Mouse (Mus musculus): ENCODE results near the gene Hcst. TPM values are rescaled to one million over a fixed set of nuclear protein-coding genes. Genes with fewer than 3 reads are reported as not detected.

The Hcst gene
- polyA plus RNA-seq, 2 experiments, result 1.9 to 3.0 TPM

DNA sequence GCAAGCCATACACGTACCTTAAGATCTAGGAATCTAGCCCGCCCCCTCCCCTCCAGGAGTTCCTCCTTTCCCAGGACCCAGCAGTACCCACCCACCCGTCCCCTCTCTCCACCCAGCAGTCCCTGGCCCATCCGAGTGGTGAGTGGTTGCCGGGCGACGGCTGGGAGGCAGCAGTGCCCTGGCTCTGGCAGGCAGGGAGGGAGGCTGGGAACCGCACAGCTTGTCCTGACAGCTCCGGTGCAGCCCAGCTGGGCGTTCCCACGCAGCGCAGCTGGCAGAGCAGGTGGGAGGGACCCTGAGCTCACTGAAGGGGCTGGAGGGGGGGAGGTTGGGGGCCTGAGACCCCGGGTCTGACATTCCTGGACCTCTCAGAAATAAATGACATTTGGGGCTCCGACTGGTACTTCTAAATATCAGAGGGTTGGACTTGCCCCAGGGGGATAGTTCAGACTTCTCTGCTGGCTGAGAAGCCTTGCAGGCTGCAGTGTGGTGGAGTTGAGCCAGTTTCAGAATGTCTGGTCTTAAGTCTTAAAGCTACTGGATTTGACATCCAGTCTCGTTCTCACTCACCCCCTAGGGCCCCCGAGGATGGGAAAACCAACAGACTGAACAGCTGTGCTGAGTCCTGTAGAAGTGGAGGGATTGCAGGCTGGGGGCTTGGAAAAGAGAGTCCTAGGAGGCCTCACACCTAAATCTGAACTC is 38.1 kb upstream of the Hcst start, which contains the start of the genes Kirrel2 and Nphs1:
Gene Kirrel2 (minus strand): TSS at position 62 of the 702 bp plus-strand sequence.
Gene Nphs1 (plus strand): TSS at position 687 of the 702 bp plus-strand sequence.
- H3K36me3 ChIP-seq (ENCODE audit: control insufficient read depth, insufficient read depth, low read length), result no peaks in the 10 kb centered on the region
- H3K9ac ChIP-seq (ENCODE audit: low read depth, low read length, severe bottlenecking), result no peak within 1 kb of the TSS
- TF ChIP-seq POLR2A (IDR thresholded peaks at IDR 0.05; ENCODE audit: borderline replicate concordance, extremely low read depth, insufficient read depth, insufficient read length), result no peak
- H3K4me3 ChIP-seq (replicated peaks; ENCODE audit: low read length), result peak within 1 kb of the TSS; percentile 1; the same call in 1 of the 2 replicates
- H3K27me3 ChIP-seq (ENCODE audit: control insufficient read depth, insufficient read depth, low read length), result peaks cover 96% of the 10 kb centered on the region
- H3K4me2 ChIP-seq (replicated peaks; ENCODE audit: low read depth, low read length, severe bottlenecking), result peak within 1 kb of the TSS; percentile 21
- peaks cover 6% of the 10 kb centered on the region; the same call in 1 of the 2 replicates for H3K9me3 ChIP-seq (ENCODE audit: control insufficient read depth, low read length)
- DNase-seq (ENCODE audit: low spot score) (peak; percentile 22), ATAC-seq (ENCODE audit: low FRiP score, low read depth) (peak; percentile 60; the same call in 1 of the 2 replicates)
- WGBS, result 1% methylated on average over 16 of the region's 16 CpGs
- 0 out of 2 replicates have a peak, but pooled peaks cover 4% of the 10 kb centered on the region for H3K4me1 ChIP-seq (ENCODE audit: control insufficient read depth, insufficient read depth, low read length)
- no peak within 1 kb of the TSS for H3K27ac ChIP-seq (replicated peaks; ENCODE audit: low read depth, low read length)

DNA sequence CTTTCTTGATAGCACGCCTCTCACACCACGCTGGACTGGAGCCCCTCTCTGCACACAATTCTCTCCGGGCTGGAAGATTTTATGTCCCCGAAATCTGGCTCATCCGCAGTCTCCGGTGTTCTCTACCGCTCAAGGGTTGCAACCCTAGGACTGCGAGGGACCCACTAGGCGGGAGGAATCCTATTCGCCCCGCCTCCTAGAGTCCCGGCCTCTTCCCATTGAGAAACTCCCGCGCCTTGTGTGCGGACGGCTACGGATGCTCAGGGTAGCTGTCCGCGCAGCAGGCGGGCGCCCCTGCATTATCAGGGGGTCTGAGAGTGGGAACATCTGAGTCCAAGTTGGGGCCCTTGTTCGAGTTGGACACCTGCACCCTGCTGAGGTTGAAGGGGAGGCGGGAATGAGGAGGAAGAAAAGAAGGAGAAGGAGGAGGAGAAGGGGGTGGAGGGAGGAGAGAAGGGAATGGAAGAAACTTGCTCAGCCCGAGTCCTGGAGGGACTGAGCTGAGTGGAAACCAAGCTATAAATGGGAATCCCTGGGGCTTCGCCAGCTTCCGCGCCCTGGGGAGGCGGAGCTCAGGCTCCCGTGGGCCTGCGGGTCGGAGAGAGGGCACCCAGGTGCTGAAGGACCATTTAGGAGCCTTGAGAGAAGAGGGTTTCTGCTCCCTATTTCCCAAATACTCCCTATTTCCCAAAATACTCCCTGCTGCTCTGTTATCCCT is 37.4 kb upstream of the Hcst start:
- no peaks in the 10 kb centered on the region for H3K36me3 ChIP-seq (ENCODE audit: control insufficient read depth, insufficient read depth, low read length)
- TF ChIP-seq POLR2A (IDR thresholded peaks at IDR 0.05; ENCODE audit: borderline replicate concordance, extremely low read depth, insufficient read depth, insufficient read length), result no peak
- peak overlapping the region; percentile 21 for H3K4me2 ChIP-seq (replicated peaks; ENCODE audit: low read depth, low read length, severe bottlenecking)
- WGBS, result 2% methylated on average over 31 of the region's 31 CpGs
- H3K27ac ChIP-seq (replicated peaks; ENCODE audit: low read depth, low read length), result no peak overlapping the region
- H3K4me1 ChIP-seq (ENCODE audit: control insufficient read depth, insufficient read depth, low read length), result 0 out of 2 replicates have a peak, but pooled peaks cover 4% of the 10 kb centered on the region
- H3K9ac ChIP-seq (ENCODE audit: low read depth, low read length, severe bottlenecking), result no peak overlapping the region
- DNase-seq (ENCODE audit: low spot score) (peak; percentile 15), ATAC-seq (ENCODE audit: low FRiP score, low read depth) (no peak)
- peaks cover 95% of the 10 kb centered on the region for H3K27me3 ChIP-seq (ENCODE audit: control insufficient read depth, insufficient read depth, low read length)
- H3K4me3 ChIP-seq (replicated peaks; ENCODE audit: low read length), result peak overlapping the region; percentile 1; the same call in 1 of the 2 replicates
- peaks cover 6% of the 10 kb centered on the region; the same call in 1 of the 2 replicates for H3K9me3 ChIP-seq (ENCODE audit: control insufficient read depth, low read length)

DNA sequence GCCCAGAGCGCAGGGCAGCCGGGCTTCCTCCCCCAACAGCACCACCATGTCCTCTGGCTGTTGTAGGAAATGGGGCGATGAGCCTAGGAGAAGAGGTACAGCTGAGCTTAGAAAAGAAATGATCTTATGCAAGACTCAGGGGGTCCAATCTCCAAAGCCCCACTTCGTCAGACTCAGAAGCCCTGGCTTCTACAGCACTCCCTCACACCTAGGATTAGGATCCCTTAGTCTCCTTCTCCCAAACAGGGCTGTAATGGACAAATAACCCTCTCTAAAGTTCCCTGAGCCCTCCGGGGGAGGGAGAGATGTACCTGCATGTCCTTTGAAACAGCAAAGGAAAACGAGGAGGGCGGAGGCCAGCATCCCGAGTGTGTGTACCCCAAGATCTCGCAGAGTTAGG is 36.8 kb upstream of the Hcst start:
- Histone ChIP-seq H3K27ac (replicated peaks; ENCODE audit: low read depth, low read length) (no peak overlapping the region), H3K9me3 (ENCODE audit: control insufficient read depth, low read length) (peaks cover 6% of the 10 kb centered on the region; the same call in 1 of the 2 replicates), H3K4me2 (replicated peaks; ENCODE audit: low read depth, low read length, severe bottlenecking) (0 out of 2 replicates have a peak overlapping the region, but pooled peaks have one; percentile 21), H3K27me3 (ENCODE audit: control insufficient read depth, insufficient read depth, low read length) (peaks cover 90% of the 10 kb centered on the region), H3K4me3 (replicated peaks; ENCODE audit: low read length) (no peak overlapping the region), H3K9ac (ENCODE audit: low read depth, low read length, severe bottlenecking) (no peak overlapping the region), H3K4me1 (ENCODE audit: control insufficient read depth, insufficient read depth, low read length) (0 out of 2 replicates have a peak, but pooled peaks cover 4% of the 10 kb centered on the region), H3K36me3 (ENCODE audit: control insufficient read depth, insufficient read depth, low read length) (no peaks in the 10 kb centered on the region)
- no peak for ATAC-seq (ENCODE audit: low FRiP score, low read depth)
- 1% methylated on average over 9 of the region's 9 CpGs for WGBS
- no peak for TF ChIP-seq POLR2A (IDR thresholded peaks at IDR 0.05; ENCODE audit: borderline replicate concordance, extremely low read depth, insufficient read depth, insufficient read length)
- no peak for DNase-seq (ENCODE audit: low spot score)

DNA sequence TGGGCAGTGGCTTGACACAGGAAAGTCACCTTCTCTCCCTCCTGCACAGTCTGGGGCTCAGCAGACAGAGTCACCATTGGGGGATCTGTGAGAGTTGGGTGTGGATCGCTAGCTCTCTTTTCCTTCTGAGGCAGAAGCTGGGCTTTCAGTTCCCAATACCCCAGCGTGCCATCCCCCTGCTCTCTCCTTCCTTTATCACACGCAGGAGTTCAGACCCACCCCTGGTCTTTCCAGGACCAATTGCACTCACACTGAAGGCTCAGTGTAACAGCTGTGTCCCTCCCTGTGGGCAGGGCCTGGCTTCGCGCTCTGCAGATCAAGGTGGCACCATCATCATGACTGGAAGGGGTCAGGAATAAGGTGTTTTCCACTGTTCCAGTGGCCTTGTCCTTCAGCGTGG is 34.6 kb upstream of the Hcst start:
- Histone ChIP-seq H3K4me3 (replicated peaks; ENCODE audit: low read length) (no peak overlapping the region), H3K9me3 (ENCODE audit: control insufficient read depth, low read length) (peaks cover 6% of the 10 kb centered on the region; the same call in 1 of the 2 replicates), H3K27me3 (ENCODE audit: control insufficient read depth, insufficient read depth, low read length) (peaks cover 74% of the 10 kb centered on the region), H3K27ac (replicated peaks; ENCODE audit: low read depth, low read length) (no peak overlapping the region), H3K9ac (ENCODE audit: low read depth, low read length, severe bottlenecking) (no peak overlapping the region), H3K4me1 (ENCODE audit: control insufficient read depth, insufficient read depth, low read length) (0 out of 2 replicates have a peak, but pooled peaks cover 4% of the 10 kb centered on the region), H3K4me2 (replicated peaks; ENCODE audit: low read depth, low read length, severe bottlenecking) (no peak overlapping the region), H3K36me3 (ENCODE audit: control insufficient read depth, insufficient read depth, low read length) (no peaks in the 10 kb centered on the region)
- ATAC-seq (ENCODE audit: low FRiP score, low read depth), result no peak
- TF ChIP-seq POLR2A (IDR thresholded peaks at IDR 0.05; ENCODE audit: borderline replicate concordance, extremely low read depth, insufficient read depth, insufficient read length), result no peak
- DNase-seq (ENCODE audit: low spot score), result no peak
- 12% methylated on average over 6 of the region's 6 CpGs for WGBS

DNA sequence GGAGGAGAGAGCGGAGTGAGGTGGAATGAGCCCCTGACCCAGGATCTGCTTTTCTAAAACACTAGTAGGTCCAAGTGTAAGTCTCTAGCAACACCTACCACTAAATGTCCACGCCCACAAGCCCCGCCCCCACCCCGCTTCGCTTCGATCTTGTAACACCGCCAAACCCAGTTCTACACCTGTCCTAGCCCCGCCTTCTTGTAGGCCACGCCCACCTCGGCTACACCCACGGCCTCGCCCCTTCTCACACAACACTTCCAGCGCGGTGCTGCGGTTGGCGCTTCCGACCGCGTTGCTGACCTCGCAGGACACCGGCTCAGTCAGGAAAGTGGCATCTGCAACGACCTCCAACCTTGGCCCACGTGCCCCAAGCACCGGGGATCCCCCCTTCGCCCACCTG is 34.1 kb upstream of the Hcst start:
- no peak for DNase-seq (ENCODE audit: low spot score)
- ATAC-seq (ENCODE audit: low FRiP score, low read depth), result no peak
- Histone ChIP-seq H3K27me3 (ENCODE audit: control insufficient read depth, insufficient read depth, low read length) (peaks cover 69% of the 10 kb centered on the region), H3K4me1 (ENCODE audit: control insufficient read depth, insufficient read depth, low read length) (0 out of 2 replicates have a peak, but pooled peaks cover 4% of the 10 kb centered on the region), H3K9me3 (ENCODE audit: control insufficient read depth, low read length) (peaks cover 6% of the 10 kb centered on the region; the same call in 1 of the 2 replicates), H3K36me3 (ENCODE audit: control insufficient read depth, insufficient read depth, low read length) (no peaks in the 10 kb centered on the region), H3K4me3 (replicated peaks; ENCODE audit: low read length) (no peak overlapping the region), H3K27ac (replicated peaks; ENCODE audit: low read depth, low read length) (no peak overlapping the region), H3K4me2 (replicated peaks; ENCODE audit: low read depth, low read length, severe bottlenecking) (no peak overlapping the region), H3K9ac (ENCODE audit: low read depth, low read length, severe bottlenecking) (no peak overlapping the region)
- TF ChIP-seq POLR2A (IDR thresholded peaks at IDR 0.05; ENCODE audit: borderline replicate concordance, extremely low read depth, insufficient read depth, insufficient read length), result no peak
- WGBS, result 3% methylated on average over 24 of the region's 25 CpGs

Measured in limb, embryonic 14.5 days (tissue).